ENCODE assay signal across 8 mouse cellular contexts in the genomic region with DNA sequence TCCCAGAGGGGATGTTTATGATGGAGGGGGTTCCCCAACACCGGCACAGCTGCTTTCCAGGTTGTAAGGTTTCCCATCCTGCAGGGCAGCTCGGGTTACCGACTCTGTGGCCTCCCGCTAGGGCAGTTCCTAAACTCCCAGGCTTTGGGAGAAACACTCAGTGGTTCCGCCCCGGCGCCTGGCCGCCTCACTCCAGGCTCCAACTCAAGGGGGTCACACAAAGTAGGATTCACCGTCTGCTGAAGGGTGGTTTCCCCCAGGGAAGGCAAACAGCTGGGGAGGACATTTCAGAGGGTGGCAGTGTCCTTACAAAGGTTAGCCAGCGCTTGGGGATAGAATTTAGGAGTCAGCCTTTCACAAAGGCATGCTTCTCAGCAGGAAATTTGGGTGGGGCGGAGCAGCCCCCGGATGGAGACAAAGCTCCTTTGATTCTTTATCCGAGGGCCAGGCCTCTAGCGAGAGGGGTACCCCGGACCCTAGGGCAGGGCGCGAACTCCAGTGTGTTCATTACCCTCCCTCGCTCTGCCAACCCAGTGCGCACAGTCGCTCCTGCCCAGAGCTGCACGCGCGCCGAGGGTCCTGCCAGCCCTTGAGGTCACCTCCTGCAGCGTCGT. TPM values are rescaled to one million over a fixed set of nuclear protein-coding genes. Genes with fewer than 3 reads are reported as not detected.
DNase-seq lines count a peak whose midpoint lies in the region; ATAC-seq and TF ChIP-seq lines count a peak whose summit lies in the region.

No protein-coding gene starts in this region.

- ATAC-seq in lung, embryonic 14.5 days (ENCODE audit: insufficient read depth) = peak; percentile 35
- ATAC-seq in forebrain, embryonic 14.5 days = peak; percentile 70
- no peak; the same call in 1 of the 2 replicates for ATAC-seq in hindbrain, embryonic 14.5 days (ENCODE audit: low FRiP score)

- no peaks in the 10 kb centered on the region for H3K79me2 ChIP-seq in macrophage (ENCODE audit: inconsistent target)

- H3K9me3 ChIP-seq in lung, embryonic 14.5 days (ENCODE audit: low read depth, low read length) = no peaks in the 10 kb centered on the region
- H3K9me3 ChIP-seq in forebrain, embryonic 14.5 days (replicated peaks; ENCODE audit: control insufficient read depth, low read length) = no peaks in the 10 kb centered on the region
- no peaks in the 10 kb centered on the region for H3K9me3 ChIP-seq in hindbrain, embryonic 14.5 days (ENCODE audit: control insufficient read depth, low read length)

- peak; percentile 51 for DNase-seq in lung, embryonic 14.5 days
- no peak for DNase-seq in lung, postnatal 14 days
- no peak for DNase-seq in forebrain, embryonic 14.5 days (ENCODE audit: low spot score)
- DNase-seq in hindbrain, embryonic 14.5 days (ENCODE audit: low spot score) = no peak
- DNase-seq in frontal cortex, postnatal 36 days (ENCODE audit: low spot score in 2 of 2) = no peak
- no peak for DNase-seq in urinary bladder, adult 18-20 months (ENCODE audit: low spot score in 2 of 2)
- no peak for DNase-seq in thymus, postnatal 14 days

- H3K4me2 ChIP-seq in lung, embryonic 14.5 days = peak overlapping the region; percentile 83
- peak overlapping the region; percentile 91 for H3K4me2 ChIP-seq in forebrain, embryonic 14.5 days (ENCODE audit: low read length)
- H3K4me2 ChIP-seq in hindbrain, embryonic 14.5 days (replicated peaks) = peak overlapping the region; percentile 89

- peaks cover 15% of the 10 kb centered on the region for H3K4me1 ChIP-seq in lung, embryonic 14.5 days (ENCODE audit: insufficient read depth)
- H3K4me1 ChIP-seq in forebrain, embryonic 14.5 days (ENCODE audit: control insufficient read depth, insufficient read depth, low read length) = peaks cover 10% of the 10 kb centered on the region; the same call in 1 of the 2 replicates
- peaks cover 10% of the 10 kb centered on the region for H3K4me1 ChIP-seq in hindbrain, embryonic 14.5 days (replicated peaks; ENCODE audit: control insufficient read depth, insufficient read depth, low read length)

- H3K9ac ChIP-seq in lung, embryonic 14.5 days = peak overlapping the region; percentile 64
- peak overlapping the region; percentile 52; the same call in 1 of the 2 replicates for H3K9ac ChIP-seq in forebrain, embryonic 14.5 days (ENCODE audit: low read length)
- H3K9ac ChIP-seq in hindbrain, embryonic 14.5 days = no peak overlapping the region

- 2% methylated on average over 26 of the region's 26 CpGs for WGBS in lung, embryonic 14.5 days
- 2% methylated on average over 26 of the region's 26 CpGs for WGBS in forebrain, embryonic 14.5 days
- WGBS in hindbrain, embryonic 14.5 days = under 1% methylated on average over 26 of the region's 26 CpGs
- WGBS in macrophage (ENCODE audit: missing documents) = 21% methylated on average over 25 of the region's 26 CpGs

- peak overlapping the region; percentile 59 for H3K4me3 ChIP-seq in lung, embryonic 14.5 days (ENCODE audit: low read depth, low read length)
- peak overlapping the region; percentile 48 for H3K4me3 ChIP-seq in forebrain, embryonic 14.5 days (ENCODE audit: low read depth, low read length)
- H3K4me3 ChIP-seq in hindbrain, embryonic 14.5 days (replicated peaks; ENCODE audit: low read length) = peak overlapping the region; percentile 51
- peak overlapping the region; percentile 40; the same call in 1 of the 2 replicates for H3K4me3 ChIP-seq in macrophage (ENCODE audit: inconsistent target)

- H3K36me3 ChIP-seq in lung, embryonic 14.5 days (ENCODE audit: insufficient read depth) = peaks cover 11% of the 10 kb centered on the region; the same call in 1 of the 2 replicates
- H3K36me3 ChIP-seq in forebrain, embryonic 14.5 days (ENCODE audit: control insufficient read depth, insufficient read depth, low read length) = no peaks in the 10 kb centered on the region
- no peaks in the 10 kb centered on the region for H3K36me3 ChIP-seq in hindbrain, embryonic 14.5 days (replicated peaks; ENCODE audit: control insufficient read depth, insufficient read depth)
- H3K36me3 ChIP-seq in macrophage (ENCODE audit: inconsistent target) = no peaks in the 10 kb centered on the region

- peaks cover 14% of the 10 kb centered on the region for H3K27me3 ChIP-seq in lung, embryonic 14.5 days (ENCODE audit: insufficient read depth, low read length)
- peaks cover 8% of the 10 kb centered on the region for H3K27me3 ChIP-seq in forebrain, embryonic 14.5 days (replicated peaks; ENCODE audit: control insufficient read depth, insufficient read depth, low read length)
- H3K27me3 ChIP-seq in hindbrain, embryonic 14.5 days (ENCODE audit: control insufficient read depth, insufficient read depth, low read length) = peaks cover 36% of the 10 kb centered on the region

- H3K27ac ChIP-seq in lung, embryonic 14.5 days (ENCODE audit: low read depth) = peak overlapping the region; percentile 90
- H3K27ac ChIP-seq in forebrain, embryonic 14.5 days (ENCODE audit: low read depth, low read length) = no peak overlapping the region
- H3K27ac ChIP-seq in hindbrain, embryonic 14.5 days = no peak overlapping the region
- no peak overlapping the region for H3K27ac ChIP-seq in macrophage

- TF ChIP-seq CTCF in lung, embryonic 14.5 days (IDR thresholded peaks at IDR 0.05; ENCODE audit: low read depth) = no peak

RNA-seq across cellular contexts. Expression of a gene that starts 0.5 kb away (rescaled TPM):
- polyA plus RNA-seq in lung, embryonic 14.5 days (2014; fragmentation: Nextera tagmentation; extraction: Ambion mirVana) = 111 and 117 TPM in 2 replicates
- polyA plus RNA-seq in forebrain, embryonic 14.5 days (2014; fragmentation: Nextera tagmentation; extraction: Ambion mirVana) = 30.9 and 37.4 TPM in 2 replicates
- polyA plus RNA-seq in hindbrain, embryonic 14.5 days (2014; fragmentation: Nextera tagmentation; extraction: Ambion mirVana) = 46.3 and 48.7 TPM in 2 replicates
- 10 to 100 TPM in 1 of 26 experiments, 1 to 10 TPM in 2, under 1 TPM in 20, not detected in 3; 0.22 to 17.6 (median 0.67) TPM for total RNA-seq in macrophage (2018; cell fraction: chromatin; rRNA removed)
- total RNA-seq in macrophage (2018; cell fraction: cytosol; rRNA removed) = under 1 TPM; 0.06 to 0.48 (median 0.18) TPM
- total RNA-seq in macrophage (2018; cell fraction: nucleus; rRNA removed) = 1 to 10 TPM in 5 of 26 experiments, under 1 TPM in 19, not detected in 2; 0.16 to 9.3 (median 0.48) TPM
- 0.21 to 3.1 TPM (median 0.24 TPM) in 3 replicates for polyA plus RNA-seq in macrophage (2018)
